Mouse (Mus musculus): ENCODE data around the gene Tigd4.

DNA sequence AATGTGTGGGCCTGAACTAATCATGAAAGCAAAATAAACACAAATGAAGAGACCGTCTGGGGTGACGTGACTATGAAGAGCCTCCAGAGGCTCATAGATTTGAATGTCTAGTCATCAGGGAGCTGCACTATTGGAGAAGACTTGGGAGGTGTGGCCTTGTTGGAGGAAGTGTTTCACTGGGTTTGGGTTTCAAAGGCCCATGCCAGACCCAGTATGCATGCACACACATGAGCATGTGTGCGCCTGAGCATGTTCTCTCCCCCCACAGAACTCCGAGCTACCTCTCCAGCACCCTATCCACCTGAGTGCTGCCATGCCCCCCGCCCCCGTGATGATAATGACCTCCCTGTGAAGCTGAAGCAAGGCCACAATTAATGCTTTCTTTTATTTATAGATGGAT lies 23.8 kb upstream of the Tigd4 start:
- TF ChIP-seq TAL1 (IDR thresholded peaks at IDR 0.05; ENCODE audit: low read length) (no peak), GATA1 (IDR thresholded peaks at IDR 0.05; ENCODE audit: low read length) (no peak)
